Mouse (Mus musculus) liver, embryonic 15.5 days (tissue): ENCODE measurements around the gene Map3k21. TPM values are rescaled to one million over a fixed set of nuclear protein-coding genes. Genes with fewer than 3 reads are reported as not detected.

Experiments
- ATAC-seq: fragments of 200-750 bp; cut with Nextera tagmentation; 2 replicates; pipeline ENCODE4 v1.8.0; 2017; ENCODE audit warnings: moderate number of reproducible peaks, mild to moderate bottlenecking, moderate library complexity; ENCODE audit not compliant: insufficient read depth
- H3K27ac ChIP-seq: fragments of 300-500 bp; sonication (generic); replicated peaks from 2 replicates; pipeline ENCODE4 v1.5.1; 2015; ENCODE audit warnings: mild to moderate bottlenecking, inconsistent platforms
- H3K27me3 ChIP-seq: fragments of 300-500 bp; sonication (generic); 2 replicates; pipeline ENCODE4 v1.6.1; 2015; ENCODE audit warnings: mild to moderate bottlenecking, inconsistent platforms
- H3K36me3 ChIP-seq: fragments of 300-500 bp; sonication (generic); replicated peaks from 2 replicates; pipeline ENCODE4 v1.6.1; 2015; ENCODE audit warnings: moderate library complexity, mild to moderate bottlenecking, inconsistent platforms
- H3K4me1 ChIP-seq: fragments of 300-500 bp; sonication (generic); replicated peaks from 2 replicates; pipeline ENCODE4 v1.6.1; 2015; ENCODE audit warnings: inconsistent platforms
- H3K4me2 ChIP-seq: fragments of 300-500 bp; sonication (generic); 2 replicates; pipeline ENCODE4 v1.6.1; 2015; ENCODE audit warnings: moderate library complexity, mild to moderate bottlenecking, inconsistent platforms
- H3K4me3 ChIP-seq: fragments of 300-500 bp; sonication (generic); replicated peaks from 2 replicates; pipeline ENCODE4 v1.5.1; 2015; ENCODE audit warnings: mild to moderate bottlenecking, inconsistent platforms
- H3K9ac ChIP-seq: fragments of 300-500 bp; sonication (generic); 2 replicates; pipeline ENCODE4 v1.6.1; 2015; ENCODE audit warnings: moderate library complexity, mild to moderate bottlenecking, inconsistent platforms
- H3K9me3 ChIP-seq: fragments of 300-500 bp; sonication (generic); replicated peaks from 2 replicates; pipeline ENCODE4 v1.6.1; 2016; ENCODE audit warnings: inconsistent platforms
- WGBS: fragments of 180-500 bp; shearing (Covaris S2); methylation state at CpG from one replicate; pipeline ENCODE4 v1.1.7; 2015; ENCODE audit warnings: mixed read lengths; ENCODE audit not compliant: insufficient replicate concordance; 5-methylcytosine and 5-hydroxymethylcytosine counted together
- polyA plus RNA-seq: library from polyadenylated mRNA; unstranded; fragments of >200 nt; fragmentation: Nextera tagmentation; extraction: Ambion mirVana; gene quantifications from 2 replicates; pipeline ENCODE4 v1.2.1, GENCODE M21; 2015

The Map3k21 gene
- polyA plus RNA-seq, 1 experiment from 2014 or later, result 0.07 TPM

- Histone ChIP-seq H3K27me3 (peaks cover 35% of the 10 kb centered on the region), H3K27ac (no peak overlapping the region), H3K36me3 (no peaks in the 10 kb centered on the region), H3K9me3 (no peaks in the 10 kb centered on the region), H3K9ac (no peak overlapping the region), H3K4me3 (no peak overlapping the region), H3K4me2 (no peak overlapping the region), H3K4me1 (peaks cover 3% of the 10 kb centered on the region; the same call in 1 of the 2 replicates)
- ATAC-seq, result no peak
- 47% methylated on average over 11 of the region's 11 CpGs for WGBS
Observed at GRCm38 (mm10) chr8:125897388-125897787, 12.9 kb upstream of the Map3k21 start.

GRCm38 (mm10) chr8:125897868-125898788 lies 12.1 kb upstream of the Map3k21 start, which contains the start of gene Pcnx2:
TSS of gene Pcnx2 (minus strand) at chr8:125898317.
- ATAC-seq, result no peak
- H3K4me3 ChIP-seq, result no peak within 1 kb of the TSS
- no peak within 1 kb of the TSS for H3K9ac ChIP-seq
- 6% methylated on average over 44 of the region's 44 CpGs for WGBS
- no peaks in the 10 kb centered on the region for H3K9me3 ChIP-seq
- H3K4me1 ChIP-seq, result peaks cover 3% of the 10 kb centered on the region; the same call in 1 of the 2 replicates
- no peaks in the 10 kb centered on the region for H3K36me3 ChIP-seq
- H3K27me3 ChIP-seq, result peaks cover 35% of the 10 kb centered on the region
- H3K4me2 ChIP-seq, result no peak within 1 kb of the TSS
- H3K27ac ChIP-seq, result no peak within 1 kb of the TSS

GRCm38 (mm10) chr8:125898899-125899298 lies 11.4 kb upstream of the Map3k21 start:
- H3K27me3 ChIP-seq, result peaks cover 35% of the 10 kb centered on the region

DNA sequence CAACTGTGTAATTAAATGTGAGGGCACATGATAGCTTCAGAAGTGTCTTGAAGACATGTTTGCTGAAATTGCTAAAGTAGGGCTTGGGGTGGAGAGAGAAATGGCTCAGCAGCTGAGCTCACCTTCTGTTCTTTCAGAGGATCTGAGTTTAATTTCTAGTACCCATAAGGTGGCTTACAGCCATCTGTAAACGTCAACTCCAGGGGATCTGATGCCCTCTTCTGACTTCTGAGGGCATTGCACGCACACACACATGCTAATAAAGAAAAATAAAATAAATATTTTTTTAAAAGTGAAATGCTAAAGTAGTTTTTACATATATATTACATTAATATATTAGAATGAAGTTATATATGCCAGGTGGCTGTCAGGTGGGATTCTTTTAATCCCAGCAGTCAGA lies 9.1 kb upstream of the Map3k21 start:
- Histone ChIP-seq H3K27ac (no peak overlapping the region), H3K36me3 (no peaks in the 10 kb centered on the region), H3K9me3 (no peaks in the 10 kb centered on the region), H3K4me3 (no peak overlapping the region), H3K9ac (no peak overlapping the region), H3K4me1 (peaks cover 3% of the 10 kb centered on the region; the same call in 1 of the 2 replicates), H3K4me2 (no peak overlapping the region), H3K27me3 (peaks cover 29% of the 10 kb centered on the region)
- no peak for ATAC-seq
- 20% methylated on average over 2 of the region's 2 CpGs for WGBS

More at GRCm38 (mm10) chr8:125898899-125899298, 11.4 kb upstream of the Map3k21 start:
- Histone ChIP-seq H3K4me2 (no peak overlapping the region), H3K4me1 (peaks cover 3% of the 10 kb centered on the region; the same call in 1 of the 2 replicates), H3K9ac (no peak overlapping the region), H3K27ac (no peak overlapping the region), H3K9me3 (no peaks in the 10 kb centered on the region), H3K4me3 (no peak overlapping the region), H3K36me3 (no peaks in the 10 kb centered on the region)
- no peak for ATAC-seq
- WGBS, result 0% methylated on average over 6 of the region's 6 CpGs

GRCm38 (mm10) chr8:125902521-125902920 lies 7.7 kb upstream of the Map3k21 start:
- Histone ChIP-seq H3K9ac (no peak overlapping the region), H3K4me1 (peaks cover 3% of the 10 kb centered on the region; the same call in 1 of the 2 replicates), H3K27ac (no peak overlapping the region), H3K36me3 (no peaks in the 10 kb centered on the region), H3K4me3 (no peak overlapping the region), H3K4me2 (no peak overlapping the region), H3K27me3 (peaks cover 16% of the 10 kb centered on the region), H3K9me3 (no peaks in the 10 kb centered on the region)
- ATAC-seq, result no peak
- 44% methylated on average over 3 of the region's 3 CpGs for WGBS

DNA sequence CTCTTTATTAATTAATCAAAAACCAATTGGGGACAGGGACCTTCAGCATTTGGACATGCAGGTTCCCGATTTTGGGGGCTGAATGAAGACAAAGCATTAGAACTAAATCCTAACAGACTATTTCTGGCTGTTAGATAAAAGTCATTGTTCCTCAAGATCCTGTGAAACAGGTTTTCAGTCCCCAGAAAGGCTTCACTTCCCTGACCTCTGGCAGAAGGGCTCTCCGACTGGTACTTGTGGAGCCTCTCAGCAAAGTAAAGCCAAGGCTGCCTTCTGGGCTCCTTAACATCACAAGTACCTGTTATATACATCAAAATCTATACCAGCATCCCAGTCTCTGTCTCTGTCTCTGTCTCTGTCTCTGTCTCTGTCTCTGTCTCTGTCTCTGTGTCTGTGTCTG lies 4.9 kb upstream of the Map3k21 start:
- Histone ChIP-seq H3K27ac (no peak overlapping the region), H3K27me3 (peaks cover 25% of the 10 kb centered on the region), H3K4me2 (no peak overlapping the region), H3K9me3 (no peaks in the 10 kb centered on the region), H3K4me3 (no peak overlapping the region), H3K4me1 (0 out of 2 replicates have a peak, but pooled peaks cover 2% of the 10 kb centered on the region), H3K9ac (no peak overlapping the region), H3K36me3 (no peaks in the 10 kb centered on the region)
- 54% methylated on average over 2 of the region's 2 CpGs for WGBS
- ATAC-seq, result no peak

GRCm38 (mm10) chr8:125907311-125907710 lies 2.9 kb upstream of the Map3k21 start:
- Histone ChIP-seq H3K36me3 (no peaks in the 10 kb centered on the region), H3K9me3 (no peaks in the 10 kb centered on the region), H3K9ac (no peak overlapping the region), H3K4me3 (no peak overlapping the region), H3K4me2 (no peak overlapping the region), H3K4me1 (0 out of 2 replicates have a peak, but pooled peaks cover 4% of the 10 kb centered on the region), H3K27me3 (peaks cover 44% of the 10 kb centered on the region), H3K27ac (no peak overlapping the region)
- WGBS, result 53% methylated on average over 2 of the region's 2 CpGs
- no peak for ATAC-seq

- 0 out of 2 replicates have a peak, but pooled peaks cover 4% of the 10 kb centered on the region for H3K4me1 ChIP-seq
- peak; percentile 57 for ATAC-seq
- 4% methylated on average over 30 of the region's 30 CpGs for WGBS
- no peaks in the 10 kb centered on the region for H3K9me3 ChIP-seq
- H3K36me3 ChIP-seq, result no peaks in the 10 kb centered on the region
- H3K27ac ChIP-seq, result no peak overlapping the region
- H3K4me3 ChIP-seq, result peak overlapping the region; percentile 40
- H3K4me2 ChIP-seq, result peak overlapping the region; percentile 65
- H3K9ac ChIP-seq, result no peak overlapping the region
- peaks cover 58% of the 10 kb centered on the region for H3K27me3 ChIP-seq
Observed at GRCm38 (mm10) chr8:125909661-125910364, 437 bp upstream of the Map3k21 start.

- Histone ChIP-seq H3K9ac (no peak overlapping the region), H3K4me1 (0 out of 2 replicates have a peak, but pooled peaks cover 4% of the 10 kb centered on the region), H3K9me3 (no peaks in the 10 kb centered on the region), H3K36me3 (no peaks in the 10 kb centered on the region), H3K27ac (no peak overlapping the region), H3K4me3 (peak overlapping the region; percentile 40), H3K4me2 (peak overlapping the region; percentile 65), H3K27me3 (peaks cover 58% of the 10 kb centered on the region)
- 2% methylated on average over 31 of the region's 31 CpGs for WGBS
- no peak for ATAC-seq
Observed at GRCm38 (mm10) chr8:125911229-125911580, 955 bp downstream of the Map3k21 start.

DNA sequence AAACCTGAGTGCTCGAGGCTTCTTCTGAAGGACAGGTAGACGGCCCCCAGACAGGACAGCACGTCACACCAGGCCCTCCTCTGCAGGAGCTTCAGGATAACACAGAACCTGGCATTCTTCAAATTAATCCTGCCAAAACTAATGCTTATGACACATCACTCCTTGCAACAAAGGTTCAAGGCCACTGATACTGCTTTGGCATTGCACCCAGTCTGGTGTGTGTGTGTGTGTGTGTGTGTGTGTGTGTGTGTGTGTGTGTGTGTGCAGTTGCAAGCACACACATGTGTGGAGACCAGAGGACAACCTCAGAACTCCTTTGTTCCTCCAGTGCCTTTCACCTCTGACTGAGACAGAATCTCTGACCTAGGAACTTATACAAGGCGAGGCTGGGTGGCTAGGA lies 3.0 kb downstream of the Map3k21 start:
- no peak for ATAC-seq
- Histone ChIP-seq H3K4me1 (0 out of 2 replicates have a peak, but pooled peaks cover 4% of the 10 kb centered on the region), H3K27ac (no peak overlapping the region), H3K9me3 (no peaks in the 10 kb centered on the region), H3K27me3 (peaks cover 54% of the 10 kb centered on the region), H3K36me3 (no peaks in the 10 kb centered on the region), H3K4me2 (no peak overlapping the region), H3K4me3 (no peak overlapping the region), H3K9ac (no peak overlapping the region)
- 56% methylated on average over 4 of the region's 4 CpGs for WGBS

- no peak for ATAC-seq
- Histone ChIP-seq H3K4me2 (no peak overlapping the region), H3K27me3 (peaks cover 42% of the 10 kb centered on the region), H3K4me1 (peaks cover 4% of the 10 kb centered on the region; the same call in 1 of the 2 replicates), H3K27ac (no peak overlapping the region), H3K4me3 (no peak overlapping the region), H3K36me3 (no peaks in the 10 kb centered on the region), H3K9ac (no peak overlapping the region), H3K9me3 (no peaks in the 10 kb centered on the region)
- 67% methylated on average over 9 of the region's 9 CpGs for WGBS
Observed at GRCm38 (mm10) chr8:125914386-125914785, 4.1 kb downstream of the Map3k21 start.
